18 mouse cellular contexts compared by ENCODE assay signal in the genomic region with DNA sequence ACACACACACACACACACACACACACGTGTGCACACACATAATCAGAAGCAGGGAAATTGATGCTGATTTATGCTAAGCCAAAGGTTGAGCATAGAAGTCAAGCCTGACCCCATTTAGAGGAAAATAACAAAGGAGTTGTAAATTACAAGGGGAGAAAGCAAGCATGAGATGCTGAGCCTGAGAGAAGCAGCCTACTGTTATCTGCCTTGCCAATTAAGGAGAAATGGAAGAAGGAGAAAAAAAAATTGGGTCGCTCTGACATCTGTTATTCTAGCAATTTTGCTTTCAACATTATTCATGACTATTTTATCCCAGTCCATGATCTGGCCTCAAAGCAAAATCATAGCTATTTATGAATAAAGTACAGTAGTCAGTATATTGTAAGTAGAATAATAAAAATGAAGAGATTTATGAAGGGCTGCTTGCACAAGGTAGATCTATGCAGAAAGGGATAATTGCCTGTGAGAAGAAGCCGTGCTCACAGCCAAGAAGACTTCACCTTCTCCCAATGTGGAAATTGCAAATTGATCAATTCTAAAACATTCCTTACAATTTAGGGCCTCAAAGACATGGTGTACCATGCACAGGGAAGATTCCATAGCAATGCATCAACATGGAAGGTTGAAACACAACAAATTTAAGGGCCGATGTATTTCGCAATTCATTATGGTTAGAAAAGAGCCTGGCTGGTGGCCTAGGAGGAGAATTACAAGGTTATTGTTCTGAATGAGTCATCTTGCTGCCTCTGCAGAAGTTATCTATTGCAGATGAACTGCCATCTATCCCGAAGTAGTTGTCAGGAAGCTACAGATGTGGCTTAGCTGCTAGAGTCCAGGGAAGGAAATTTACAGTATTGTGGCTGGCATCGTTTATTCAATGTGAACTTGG.
DNase-seq lines count a peak whose midpoint lies in the region; ATAC-seq lines count a peak whose summit lies in the region.
"Had no signal": no experiment of that assay in that cellular context is flagged by ENCODE, and none has a peak within 500 bp of the region (broad histone marks: within the 10 kb centered on the region; RNA-seq: fewer than 3 reads in every experiment).

No protein-coding gene starts in this region.

- no peaks in the 10 kb centered on the region for H3K36me3 ChIP-seq in midbrain, embryonic 15.5 days (replicated peaks)
- H3K36me3 ChIP-seq in midbrain, embryonic 10.5 days = no peaks in the 10 kb centered on the region
- no peaks in the 10 kb centered on the region for H3K36me3 ChIP-seq in intestine, embryonic 16.5 days (ENCODE audit: control insufficient read depth, insufficient read depth, low read length)
- H3K36me3 ChIP-seq: forebrain, embryonic 15.5 days; hindbrain, embryonic 13.5 days; neural tube, embryonic 15.5 days had no signal

- 67% methylated on average over 7 of the region's 7 CpGs for WGBS in midbrain, embryonic 15.5 days
- WGBS in midbrain, embryonic 10.5 days = 90% methylated on average over 7 of the region's 7 CpGs
- 83% methylated on average over 7 of the region's 7 CpGs for WGBS in intestine, embryonic 16.5 days

- H3K9me3 ChIP-seq in midbrain, embryonic 15.5 days = no peaks in the 10 kb centered on the region
- H3K9me3 ChIP-seq in midbrain, embryonic 10.5 days (replicated peaks) = no peaks in the 10 kb centered on the region
- H3K9me3 ChIP-seq in intestine, embryonic 16.5 days (ENCODE audit: control insufficient read depth, low read length) = no peaks in the 10 kb centered on the region
- H3K9me3 ChIP-seq: forebrain, embryonic 15.5 days; hindbrain, embryonic 13.5 days; neural tube, embryonic 15.5 days had no signal

- H3K27ac ChIP-seq in midbrain, embryonic 15.5 days = peak overlapping the region; percentile 50; the same call in 1 of the 2 replicates
- H3K27ac ChIP-seq in midbrain, embryonic 10.5 days (replicated peaks) = no peak overlapping the region
- no peak overlapping the region for H3K27ac ChIP-seq in intestine, embryonic 16.5 days (ENCODE audit: low read length)
- H3K27ac ChIP-seq: forebrain, embryonic 15.5 days; hindbrain, embryonic 13.5 days; neural tube, embryonic 15.5 days; stomach, postnatal 0 days had no signal

- no peaks in the 10 kb centered on the region for H3K4me1 ChIP-seq in midbrain, embryonic 15.5 days
- H3K4me1 ChIP-seq in midbrain, embryonic 10.5 days = no peaks in the 10 kb centered on the region
- H3K4me1 ChIP-seq in intestine, embryonic 16.5 days (ENCODE audit: control insufficient read depth, insufficient read depth, low read length) = no peaks in the 10 kb centered on the region
- H3K4me1 ChIP-seq: forebrain, embryonic 15.5 days; hindbrain, embryonic 13.5 days; neural tube, embryonic 15.5 days had no signal

- no peaks in the 10 kb centered on the region for H3K27me3 ChIP-seq in midbrain, embryonic 15.5 days (replicated peaks)
- H3K27me3 ChIP-seq in midbrain, embryonic 10.5 days (ENCODE audit: low read depth, poor library complexity, severe bottlenecking) = no peaks in the 10 kb centered on the region
- H3K27me3 ChIP-seq in intestine, embryonic 16.5 days (replicated peaks; ENCODE audit: control insufficient read depth, insufficient read depth, low read length) = no peaks in the 10 kb centered on the region
- H3K27me3 ChIP-seq: CH12.LX; forebrain, embryonic 15.5 days; hindbrain, embryonic 13.5 days; neural tube, embryonic 15.5 days had no signal

- peak; percentile 72 for ATAC-seq in midbrain, embryonic 15.5 days (replicated peaks)
- ATAC-seq in intestine, embryonic 16.5 days = no peak
- ATAC-seq: forebrain, embryonic 15.5 days; intestine, postnatal 0 days had no signal

- H3K4me2 ChIP-seq in midbrain, embryonic 15.5 days = no peak overlapping the region
- no peak overlapping the region for H3K4me2 ChIP-seq in intestine, embryonic 16.5 days (ENCODE audit: low read depth, low read length)
- H3K4me2 ChIP-seq: forebrain, embryonic 15.5 days; hindbrain, embryonic 13.5 days; liver, embryonic 11.5 days; lung, embryonic 14.5 days; neural tube, embryonic 15.5 days had no signal

- no peak overlapping the region for H3K4me3 ChIP-seq in midbrain, embryonic 15.5 days
- no peak overlapping the region for H3K4me3 ChIP-seq in midbrain, embryonic 10.5 days
- no peak overlapping the region for H3K4me3 ChIP-seq in intestine, embryonic 16.5 days (ENCODE audit: low read length)
- H3K4me3 ChIP-seq: forebrain, embryonic 15.5 days; hindbrain, embryonic 13.5 days; neural tube, embryonic 15.5 days had no signal

- no peak overlapping the region for H3K9ac ChIP-seq in midbrain, embryonic 15.5 days
- H3K9ac ChIP-seq in intestine, embryonic 16.5 days (ENCODE audit: low read depth, low read length) = no peak overlapping the region
- H3K9ac ChIP-seq: forebrain, embryonic 15.5 days; hindbrain, embryonic 13.5 days; lung, embryonic 14.5 days; neural tube, embryonic 15.5 days had no signal

- DNase-seq in midbrain, embryonic 10.5 days (ENCODE audit: low spot score) = no peak
- peak; percentile 74 to 92 for DNase-seq in adrenal gland, adult (ENCODE audit: inconsistent age in 2 of 2, low spot score in 1 of 2)
- peak; percentile 14 for DNase-seq in brain, adult 2 months (ENCODE audit: low read depth, low spot score)
- DNase-seq in telencephalon, adult 2 months (ENCODE audit: low read depth, low spot score) = peak; percentile 9
- no peak for DNase-seq in MN1 (ENCODE audit: low spot score)
- DNase-seq: cerebellum, postnatal 14 days; kidney, postnatal 36 days; left cerebral cortex, postnatal 4 days; lung, embryonic 14.5 days had no signal

Comparison
In these comparisons a context has a peak if more than half of its experiments do, and no peak if none do; other contexts are left out.
1. DNase-seq: peak in adrenal gland, adult (2 of 2), brain, adult 2 months (single experiment) and telencephalon, adult 2 months (single experiment); none in midbrain, embryonic 10.5 days (single experiment) and MN1 (single experiment).